Mouse (Mus musculus): ENCODE measurements around the gene Melk. TPM values are rescaled to one million over a fixed set of nuclear protein-coding genes. Genes with fewer than 3 reads are reported as not detected.

Gene Melk
- polyA plus RNA-seq, 1 experiment, result 0.14 TPM

- Histone ChIP-seq H3K9me3 (ENCODE audit: control insufficient read depth, low read length) (no peaks in the 10 kb centered on the region), H3K4me1 (ENCODE audit: control insufficient read depth) (no peaks in the 10 kb centered on the region), H3K36me3 (ENCODE audit: control insufficient read depth) (peaks cover 64% of the 10 kb centered on the region), H3K4me3 (replicated peaks) (no peak overlapping the region), H3K27me3 (ENCODE audit: control insufficient read depth) (no peaks in the 10 kb centered on the region)
- no peak for TF ChIP-seq TAL1 (IDR thresholded peaks at IDR 0.05; ENCODE audit: low read length)
- no peak for TF ChIP-seq GATA1 (IDR thresholded peaks at IDR 0.05; ENCODE audit: low read length)
Observed at GRCm38 (mm10) chr4:44320448-44320847, 19.8 kb downstream of the Melk start.

GRCm38 (mm10) chr4:44322124-44322523, 21.4 kb downstream of the Melk start:
- TF ChIP-seq GATA1 (IDR thresholded peaks at IDR 0.05; ENCODE audit: low read length) (no peak), TAL1 (IDR thresholded peaks at IDR 0.05; ENCODE audit: low read length) (no peak)
- no peaks in the 10 kb centered on the region for H3K4me1 ChIP-seq (ENCODE audit: control insufficient read depth)
- no peak overlapping the region for H3K4me3 ChIP-seq (replicated peaks)
- no peaks in the 10 kb centered on the region for H3K27me3 ChIP-seq (ENCODE audit: control insufficient read depth)
- peaks cover 68% of the 10 kb centered on the region for H3K36me3 ChIP-seq (ENCODE audit: control insufficient read depth)
- no peaks in the 10 kb centered on the region for H3K9me3 ChIP-seq (ENCODE audit: control insufficient read depth, low read length)

DNA sequence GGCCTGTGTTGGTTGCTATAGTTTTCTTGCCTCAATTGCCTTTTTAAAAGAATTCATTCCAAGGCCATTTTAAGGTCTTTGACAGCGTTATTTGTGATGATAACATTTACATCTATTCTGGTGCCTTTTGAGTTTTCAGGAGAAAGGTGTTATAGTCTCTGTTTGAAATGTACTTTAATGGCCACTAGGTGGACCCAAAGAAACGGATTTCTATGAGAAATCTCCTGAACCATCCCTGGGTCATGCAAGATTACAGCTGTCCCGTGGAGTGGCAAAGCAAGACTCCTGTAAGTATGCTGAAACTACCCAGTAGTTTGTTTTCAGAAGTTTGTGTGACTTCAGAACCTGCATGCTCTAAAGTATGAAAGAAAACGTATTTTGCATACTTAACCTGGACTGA, 24.8 kb downstream of the Melk start:
- TF ChIP-seq TAL1 (IDR thresholded peaks at IDR 0.05; ENCODE audit: low read length) (no peak), GATA1 (IDR thresholded peaks at IDR 0.05; ENCODE audit: low read length) (no peak)
- H3K27me3 ChIP-seq (ENCODE audit: control insufficient read depth), result no peaks in the 10 kb centered on the region
- no peaks in the 10 kb centered on the region for H3K9me3 ChIP-seq (ENCODE audit: control insufficient read depth, low read length)
- no peak overlapping the region for H3K4me3 ChIP-seq (replicated peaks)
- H3K36me3 ChIP-seq (ENCODE audit: control insufficient read depth), result peaks cover 66% of the 10 kb centered on the region
- H3K4me1 ChIP-seq (ENCODE audit: control insufficient read depth), result peaks cover 6% of the 10 kb centered on the region

DNA sequence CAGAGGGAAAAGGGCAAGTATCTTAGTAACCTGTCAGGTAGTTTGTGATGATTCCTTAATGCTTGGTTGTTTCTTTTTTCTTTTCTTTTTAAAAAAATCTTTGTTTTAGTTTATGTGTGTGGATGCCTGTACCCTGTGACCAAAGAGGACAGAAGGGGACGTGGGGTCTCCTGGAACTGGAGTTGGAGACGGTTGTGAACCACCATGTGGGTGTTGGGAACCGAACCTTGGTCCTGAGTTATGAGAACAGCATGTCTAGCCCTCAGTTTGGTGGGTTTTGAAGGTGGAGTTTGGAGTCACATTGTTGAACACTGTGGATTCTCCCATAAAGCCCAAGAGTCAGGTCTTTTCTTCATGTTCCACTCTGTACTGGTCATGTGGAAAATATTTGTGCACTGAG, 26.0 kb downstream of the Melk start:
- Histone ChIP-seq H3K27me3 (ENCODE audit: control insufficient read depth) (no peaks in the 10 kb centered on the region), H3K9me3 (ENCODE audit: control insufficient read depth, low read length) (no peaks in the 10 kb centered on the region), H3K36me3 (ENCODE audit: control insufficient read depth) (peaks cover 61% of the 10 kb centered on the region), H3K4me3 (replicated peaks) (no peak overlapping the region), H3K4me1 (ENCODE audit: control insufficient read depth) (peaks cover 6% of the 10 kb centered on the region)
- TF ChIP-seq GATA1 (IDR thresholded peaks at IDR 0.05; ENCODE audit: low read length), result no peak
- TF ChIP-seq TAL1 (IDR thresholded peaks at IDR 0.05; ENCODE audit: low read length), result no peak

- H3K36me3 ChIP-seq (ENCODE audit: control insufficient read depth), result peaks cover 65% of the 10 kb centered on the region
Observed at GRCm38 (mm10) chr4:44327976-44328375, 27.3 kb downstream of the Melk start.

DNA sequence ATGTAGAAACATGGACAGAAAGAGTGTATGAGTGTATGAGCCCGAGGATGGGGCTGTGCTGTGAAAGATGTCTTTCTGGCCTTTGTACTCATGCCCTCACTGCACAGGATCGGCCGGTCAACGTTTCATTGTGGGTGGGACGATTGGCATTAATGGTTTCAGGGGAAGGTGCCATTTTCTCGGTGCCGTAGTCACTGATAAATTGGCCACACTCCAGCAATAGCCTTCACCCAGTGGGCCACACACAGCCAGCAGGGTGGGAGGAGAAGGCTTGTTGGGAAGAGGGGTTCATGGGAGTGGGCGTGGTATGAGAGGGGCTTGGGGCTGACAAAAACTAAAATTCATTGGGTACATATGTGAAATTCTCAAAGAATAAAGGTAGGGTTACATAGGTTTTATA, 34.3 kb downstream of the Melk start:
- Histone ChIP-seq H3K9me3 (ENCODE audit: control insufficient read depth, low read length) (no peaks in the 10 kb centered on the region), H3K4me3 (replicated peaks) (no peak overlapping the region), H3K4me1 (ENCODE audit: control insufficient read depth) (no peaks in the 10 kb centered on the region), H3K36me3 (ENCODE audit: control insufficient read depth) (peaks cover 46% of the 10 kb centered on the region), H3K27me3 (ENCODE audit: control insufficient read depth) (no peaks in the 10 kb centered on the region)
- TF ChIP-seq TAL1 (IDR thresholded peaks at IDR 0.05; ENCODE audit: low read length) (no peak), GATA1 (IDR thresholded peaks at IDR 0.05; ENCODE audit: low read length) (no peak)

More at GRCm38 (mm10) chr4:44327976-44328375, 27.3 kb downstream of the Melk start:
- Histone ChIP-seq H3K9me3 (ENCODE audit: control insufficient read depth, low read length) (no peaks in the 10 kb centered on the region), H3K4me3 (replicated peaks) (no peak overlapping the region), H3K4me1 (ENCODE audit: control insufficient read depth) (peaks cover 6% of the 10 kb centered on the region), H3K27me3 (ENCODE audit: control insufficient read depth) (no peaks in the 10 kb centered on the region)
- no peak for TF ChIP-seq TAL1 (IDR thresholded peaks at IDR 0.05; ENCODE audit: low read length)
- TF ChIP-seq GATA1 (IDR thresholded peaks at IDR 0.05; ENCODE audit: low read length), result no peak

- Histone ChIP-seq H3K4me1 (ENCODE audit: control insufficient read depth) (no peaks in the 10 kb centered on the region), H3K36me3 (ENCODE audit: control insufficient read depth) (peaks cover 49% of the 10 kb centered on the region), H3K4me3 (replicated peaks) (no peak overlapping the region), H3K9me3 (ENCODE audit: control insufficient read depth, low read length) (no peaks in the 10 kb centered on the region), H3K27me3 (ENCODE audit: control insufficient read depth) (no peaks in the 10 kb centered on the region)
- TF ChIP-seq TAL1 (IDR thresholded peaks at IDR 0.05; ENCODE audit: low read length) (no peak), GATA1 (IDR thresholded peaks at IDR 0.05; ENCODE audit: low read length) (no peak)
Observed at GRCm38 (mm10) chr4:44361670-44362069, 61.0 kb downstream of the Melk start.

DNA sequence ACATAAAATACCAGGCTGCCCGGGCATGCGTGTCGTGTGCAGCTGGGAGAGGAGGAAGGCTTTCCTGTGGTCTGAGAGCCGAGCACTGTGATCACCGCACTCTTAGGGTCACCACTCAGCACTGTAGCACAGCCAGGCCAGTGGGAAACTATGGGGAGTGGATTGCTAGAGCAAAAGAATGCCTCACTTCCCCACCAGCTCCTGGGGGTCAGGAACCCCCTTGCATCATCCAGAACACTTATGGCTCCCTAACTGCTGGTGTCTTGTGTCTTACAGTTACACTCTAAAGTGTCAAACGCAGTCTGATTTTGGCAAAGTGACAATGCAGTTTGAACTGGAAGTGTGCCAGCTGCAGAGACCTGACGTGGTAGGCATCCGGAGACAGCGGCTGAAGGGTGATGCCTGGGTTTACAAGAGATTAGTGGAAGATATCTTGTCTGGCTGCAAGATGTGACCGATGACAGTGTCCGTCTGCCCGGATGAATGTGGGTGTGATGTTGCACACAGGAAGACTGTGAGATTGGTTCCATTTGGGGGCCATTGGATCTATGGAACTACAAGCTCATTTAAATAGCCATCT, 62.8 kb downstream of the Melk start:
- Histone ChIP-seq H3K4me1 (ENCODE audit: control insufficient read depth) (no peaks in the 10 kb centered on the region), H3K4me3 (replicated peaks) (no peak overlapping the region), H3K36me3 (ENCODE audit: control insufficient read depth) (peaks cover 46% of the 10 kb centered on the region), H3K9me3 (ENCODE audit: control insufficient read depth, low read length) (no peaks in the 10 kb centered on the region), H3K27me3 (ENCODE audit: control insufficient read depth) (no peaks in the 10 kb centered on the region)
- TF ChIP-seq TAL1 (IDR thresholded peaks at IDR 0.05; ENCODE audit: low read length) (no peak), GATA1 (IDR thresholded peaks at IDR 0.05; ENCODE audit: low read length) (no peak)

- no peaks in the 10 kb centered on the region for H3K36me3 ChIP-seq (ENCODE audit: control insufficient read depth)
- H3K9me3 ChIP-seq (ENCODE audit: control insufficient read depth, low read length), result no peaks in the 10 kb centered on the region; the same call in 1 of the 2 replicates
- no peaks in the 10 kb centered on the region for H3K27me3 ChIP-seq (ENCODE audit: control insufficient read depth)
- no peak overlapping the region for H3K4me3 ChIP-seq (replicated peaks)
- H3K4me1 ChIP-seq (ENCODE audit: control insufficient read depth), result no peaks in the 10 kb centered on the region
- TF ChIP-seq GATA1 (IDR thresholded peaks at IDR 0.05; ENCODE audit: low read length), result no peak
Observed at GRCm38 (mm10) chr4:44392231-44393216, 91.8 kb downstream of the Melk start.

All from erythroblast, embryonic 14.5 days (primary cell).